Mouse (Mus musculus) intestine, postnatal 0 days (tissue): Measurements from ENCODE around the gene Abca2. TPM values are rescaled to one million over a fixed set of nuclear protein-coding genes. Genes with fewer than 3 reads are reported as not detected.
A peak's percentile ranks its signal among the peaks of the same experiment; 100 is the strongest.

Experiments used
- ATAC-seq: fragments of 200-750 bp; cut with Nextera tagmentation; 2 replicates; pipeline ENCODE4 v1.8.0; 2017; ENCODE audit warnings: mild to moderate bottlenecking, moderate TSS enrichment, moderate library complexity
- H3K27ac ChIP-seq: fragments of 300-500 bp; sonication (generic); 2 replicates; pipeline ENCODE4 v1.5.1; 2014; ENCODE audit warnings: mild to moderate bottlenecking, low read depth, low read length, moderate library complexity
- H3K27me3 ChIP-seq: fragments of 300-500 bp; sonication (generic); replicated peaks from 2 replicates; pipeline ENCODE4 v1.6.1; 2014; ENCODE audit warnings: low read length, mixed read lengths; ENCODE audit not compliant: control insufficient read depth, insufficient read depth
- H3K36me3 ChIP-seq: fragments of 300-500 bp; sonication (generic); 2 replicates; pipeline ENCODE4 v1.6.1; 2014; ENCODE audit warnings: mild to moderate bottlenecking, moderate library complexity; ENCODE audit not compliant: control insufficient read depth, insufficient read depth
- H3K4me1 ChIP-seq: fragments of 300-500 bp; sonication (generic); replicated peaks from 2 replicates; pipeline ENCODE4 v1.6.1; 2014; ENCODE audit warnings: antibody characterized with exemption, low read length, mixed read lengths; ENCODE audit not compliant: control insufficient read depth, insufficient read depth
- H3K4me2 ChIP-seq: fragments of 300-500 bp; sonication (generic); replicated peaks from 2 replicates; pipeline ENCODE4 v1.6.1; 2014; ENCODE audit warnings: low read depth, mild to moderate bottlenecking, moderate library complexity
- H3K4me3 ChIP-seq: fragments of 300-500 bp; sonication (generic); 2 replicates; pipeline ENCODE4 v1.5.1; 2014; ENCODE audit warnings: low read depth, low read length
- H3K9ac ChIP-seq: fragments of 300-500 bp; sonication (generic); 2 replicates; pipeline ENCODE4 v1.6.1; 2014; ENCODE audit warnings: mild to moderate bottlenecking, low read depth, low read length
- H3K9me3 ChIP-seq: fragments of 300-500 bp; sonication (generic); 2 replicates; pipeline ENCODE4 v1.6.1; 2016; ENCODE audit warnings: mixed run types; ENCODE audit not compliant: control insufficient read depth
- CTCF ChIP-seq: sonication (generic); IDR thresholded peaks from 2 replicates; pipeline ENCODE4 v1.5.1; 2016; ENCODE audit warnings: low read depth, mild to moderate bottlenecking, control low read depth, antibody characterized with exemption, moderate library complexity
- WGBS: fragments of 180-500 bp; shearing (Covaris S2); extraction: QIAGEN DNeasy Blood & Tissue Kit; methylation state at CpG from one replicate; pipeline ENCODE4 v1.1.7; 2014; 5-methylcytosine and 5-hydroxymethylcytosine counted together
- polyA plus RNA-seq: library from polyadenylated mRNA; unstranded; fragments of >200 nt; fragmentation: Nextera tagmentation; extraction: Ambion mirVana; gene quantifications from 2 replicates; pipeline ENCODE4 v1.2.1, GENCODE M21; 2015

The Abca2 gene
- polyA plus RNA-seq, 1 experiment from 2014 or later = 1.1 TPM

DNA sequence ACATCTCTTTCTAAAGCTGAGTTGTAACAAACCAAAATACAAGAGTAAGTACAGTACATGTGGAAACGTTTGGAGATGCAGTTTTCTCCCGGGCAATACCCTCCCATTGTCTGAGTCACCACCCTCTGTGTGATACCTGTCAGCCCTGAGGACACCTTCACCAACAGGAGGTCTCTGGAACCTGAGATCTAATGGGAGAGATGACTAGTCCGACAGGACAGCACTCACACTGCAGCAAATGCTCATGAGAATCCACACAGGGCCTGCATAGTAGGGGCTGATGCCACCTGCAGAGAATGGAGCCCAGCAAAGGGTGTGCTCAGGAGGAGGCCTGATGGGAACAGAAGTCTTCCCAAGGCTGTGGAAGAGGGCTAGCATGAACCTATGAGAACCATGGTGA, 32.9 kb downstream of the Abca2 start:
- Histone ChIP-seq H3K27me3 (no peaks in the 10 kb centered on the region), H3K4me2 (peak overlapping the region; percentile 85), H3K9me3 (no peaks in the 10 kb centered on the region), H3K4me3 (peak overlapping the region; percentile 72), H3K27ac (peak overlapping the region; percentile 92), H3K36me3 (peaks cover 5% of the 10 kb centered on the region; the same call in 1 of the 2 replicates), H3K4me1 (peaks cover 6% of the 10 kb centered on the region), H3K9ac (peak overlapping the region; percentile 34; the same call in 1 of the 2 replicates)
- ATAC-seq = no peak
- TF ChIP-seq CTCF = no peak
- WGBS = 23% methylated on average over 3 of the region's 3 CpGs

- 86% methylated on average over 3 of the region's 3 CpGs for WGBS
- Histone ChIP-seq H3K27me3 (no peaks in the 10 kb centered on the region), H3K4me3 (no peak overlapping the region), H3K4me2 (no peak overlapping the region), H3K27ac (no peak overlapping the region), H3K4me1 (peaks cover 6% of the 10 kb centered on the region; the same call in 1 of the 2 replicates), H3K36me3 (no peaks in the 10 kb centered on the region), H3K9me3 (no peaks in the 10 kb centered on the region), H3K9ac (no peak overlapping the region)
- no peak for ATAC-seq
- no peak for TF ChIP-seq CTCF
Observed at GRCm38 (mm10) chr2:25463630-25464029, 35.1 kb downstream of the Abca2 start.

DNA sequence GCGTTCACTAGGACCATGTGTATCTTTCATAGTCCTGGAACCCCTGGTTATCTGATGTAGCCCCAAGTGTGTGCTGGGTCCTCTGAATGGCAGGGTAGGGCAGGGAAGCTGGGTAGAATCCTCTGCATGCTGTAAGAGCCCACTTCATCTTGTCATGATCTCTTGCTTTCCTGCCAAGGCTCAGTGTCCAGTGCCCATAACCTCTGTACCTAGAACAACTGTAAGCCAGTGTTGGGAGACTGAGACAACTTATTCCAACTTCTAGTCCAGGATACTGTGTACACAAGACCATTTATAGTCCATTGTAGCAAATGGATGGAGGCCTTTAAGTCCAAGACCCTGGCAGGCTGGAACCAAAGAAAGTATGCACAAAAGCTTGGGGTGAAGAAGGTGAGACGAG, 36.8 kb downstream of the Abca2 start:
- Histone ChIP-seq H3K27ac (no peak overlapping the region), H3K9me3 (no peaks in the 10 kb centered on the region), H3K9ac (no peak overlapping the region), H3K4me3 (no peak overlapping the region), H3K4me2 (no peak overlapping the region), H3K4me1 (peaks cover 9% of the 10 kb centered on the region; the same call in 1 of the 2 replicates), H3K27me3 (no peaks in the 10 kb centered on the region), H3K36me3 (no peaks in the 10 kb centered on the region)
- ATAC-seq = no peak
- 69% methylated on average over 2 of the region's 2 CpGs for WGBS
- no peak for TF ChIP-seq CTCF

- Histone ChIP-seq H3K4me2 (no peak overlapping the region), H3K36me3 (no peaks in the 10 kb centered on the region), H3K4me1 (peaks cover 9% of the 10 kb centered on the region; the same call in 1 of the 2 replicates), H3K27me3 (no peaks in the 10 kb centered on the region), H3K9ac (0 out of 2 replicates have a peak overlapping the region, but pooled peaks have one; percentile 11), H3K4me3 (no peak overlapping the region), H3K27ac (no peak overlapping the region), H3K9me3 (no peaks in the 10 kb centered on the region)
- no peak for ATAC-seq
- no peak for TF ChIP-seq CTCF
- 62% methylated on average over 10 of the region's 10 CpGs for WGBS
Observed at GRCm38 (mm10) chr2:25465816-25466635, 37.5 kb downstream of the Abca2 start.

- TF ChIP-seq CTCF = no peak
- no peaks in the 10 kb centered on the region for H3K9me3 ChIP-seq
- WGBS = 69% methylated on average over 14 of the region's 14 CpGs
- H3K36me3 ChIP-seq = no peaks in the 10 kb centered on the region
- H3K9ac ChIP-seq = no peak overlapping the region
- 0 out of 2 replicates have a peak, but pooled peaks cover 3% of the 10 kb centered on the region for H3K4me1 ChIP-seq
- no peak overlapping the region for H3K4me2 ChIP-seq
- no peak overlapping the region for H3K27ac ChIP-seq
- no peak for ATAC-seq
- no peak overlapping the region for H3K4me3 ChIP-seq
- H3K27me3 ChIP-seq = no peaks in the 10 kb centered on the region
Observed at GRCm38 (mm10) chr2:25467606-25468303, 39.3 kb downstream of the Abca2 start.
